Mouse (Mus musculus) MEL (cell line): ENCODE data around the gene Armc7. TPM values are rescaled to one million over a fixed set of nuclear protein-coding genes. Genes with fewer than 3 reads are reported as not detected.

ENCODE experiments used
- DNase-seq: peaks from one replicate; pipeline ENCODE4 v3.0.0; 2011; ENCODE audit warnings: low read depth, low spot score
- H3K27ac ChIP-seq: 2 replicates; pipeline ENCODE4 v1.5.1; 2012; ENCODE audit warnings: low read depth, mild to moderate bottlenecking, control low read depth, low read length, moderate library complexity; ENCODE audit not compliant: control insufficient read depth
- H3K27me3 ChIP-seq, 2 experiments: fragments of 150-350 bp in 1 of 2; sonication (generic) in 1 of 2; 2 replicates each; pipeline ENCODE4 v1.6.1; 2012; ENCODE audit warnings: low read length in 2 of 2, mild to moderate bottlenecking in 2 of 2, improper control_type of control experiment in 1 of 2, moderate library complexity in 1 of 2; ENCODE audit not compliant: insufficient read depth in 2 of 2, control insufficient read depth in 1 of 2
- H3K36me3 ChIP-seq, 2 experiments: 2 replicates each; pipeline ENCODE4 v1.6.1; 2012 to 2014; ENCODE audit warnings: low read length in 2 of 2, improper control_type of control experiment in 1 of 2, inconsistent platforms in 1 of 2, mild to moderate bottlenecking in 1 of 2; ENCODE audit not compliant: insufficient read depth in 2 of 2, control insufficient read depth in 1 of 2
- H3K4me1 ChIP-seq, 2 experiments: fragments of 150-350 bp in 1 of 2; sonication (generic) in 1 of 2; 2 replicates each; pipeline ENCODE4 v1.6.1; 2012; ENCODE audit warnings: low read length in 2 of 2, improper control_type of control experiment in 1 of 2, mild to moderate bottlenecking in 1 of 2; ENCODE audit not compliant: insufficient read depth in 2 of 2, control insufficient read depth in 1 of 2
- H3K4me3 ChIP-seq, 2 experiments: fragments of 150-350 bp in 1 of 2; sonication (generic) in 1 of 2; 2 replicates each; pipeline ENCODE4 v1.5.1; 2012; ENCODE audit warnings: low read depth in 2 of 2, low read length in 2 of 2, mild to moderate bottlenecking in 2 of 2, moderate library complexity in 2 of 2, control low read depth in 1 of 2, improper control_type of control experiment in 1 of 2; ENCODE audit not compliant: control insufficient read depth in 1 of 2, insufficient read depth in 1 of 2
- H3K79me2 ChIP-seq: 2 replicates; pipeline ENCODE4 v1.6.1; 2012; ENCODE audit warnings: mild to moderate bottlenecking, low read length, moderate library complexity; ENCODE audit not compliant: control insufficient read depth, poor library complexity, insufficient read depth
- H3K9ac ChIP-seq: 2 replicates; pipeline ENCODE4 v1.6.1; 2012; ENCODE audit warnings: low read depth, mild to moderate bottlenecking, control low read depth, low read length, moderate library complexity; ENCODE audit not compliant: control insufficient read depth, poor library complexity, severe bottlenecking
- H3K9me3 ChIP-seq: fragments of 150-350 bp; sonication (generic); replicated peaks from 2 replicates; pipeline ENCODE4 v1.6.1; 2012; ENCODE audit warnings: mild to moderate bottlenecking, low read length, improper control_type of control experiment, moderate library complexity; ENCODE audit not compliant: insufficient read depth
- CHD1 ChIP-seq: IDR thresholded peaks from 2 replicates; pipeline ENCODE4 v1.6.1; 2012; ENCODE audit warnings: low read depth, mild to moderate bottlenecking, inconsistent platforms, low read length, improper control_type of control experiment
- CTCF ChIP-seq, 3 experiments: IDR thresholded peaks in 2 of 3; conservative IDR thresholded peaks in 1 of 3; 2 replicates each; pipeline ENCODE4 v1.5.1; 2011 to 2012; ENCODE audit warnings: low read length in 3 of 3, low read depth in 2 of 3, mild to moderate bottlenecking in 2 of 3, improper control_type of control experiment in 1 of 3, inconsistent platforms in 1 of 3, mixed read lengths in 1 of 3, moderate library complexity in 1 of 3; ENCODE audit not compliant: control insufficient read depth in 1 of 3, insufficient read depth in 1 of 3, poor library complexity in 1 of 3, severe bottlenecking in 1 of 3
- JUND ChIP-seq: IDR thresholded peaks from 2 replicates; pipeline ENCODE4 v1.6.1; 2011; ENCODE audit warnings: low read depth, mild to moderate bottlenecking, improper control_type of control experiment, low read length
- MAX ChIP-seq: IDR thresholded peaks from 2 replicates; pipeline ENCODE4 v1.6.1; 2011; ENCODE audit warnings: low read length, improper control_type of control experiment
- POLR2A ChIP-seq, 2 experiments: IDR thresholded peaks; 2 replicates each; pipeline ENCODE4 v1.6.1; 2011 to 2012; ENCODE audit warnings: low read length in 2 of 2, mild to moderate bottlenecking in 2 of 2, control low read depth in 1 of 2, improper control_type of control experiment in 1 of 2, low read depth in 1 of 2, moderate library complexity in 1 of 2; ENCODE audit not compliant: control insufficient read depth in 1 of 2, insufficient read depth in 1 of 2, poor library complexity in 1 of 2
- POLR2AphosphoS2 ChIP-seq: IDR thresholded peaks from 2 replicates; pipeline ENCODE4 v1.6.1; 2011; ENCODE audit warnings: low read length, improper control_type of control experiment
- RCOR1 ChIP-seq: IDR thresholded peaks from 2 replicates; pipeline ENCODE4 v1.6.1; 2012; ENCODE audit warnings: low read depth, mild to moderate bottlenecking, inconsistent platforms, low read length, improper control_type of control experiment
- USF2 ChIP-seq, 2 experiments: IDR thresholded peaks; 2 replicates each; pipeline ENCODE4 v1.6.1; 2011 to 2012; ENCODE audit warnings: improper control_type of control experiment in 2 of 2, low read length in 2 of 2, borderline replicate concordance in 1 of 2, inconsistent platforms in 1 of 2, low read depth in 1 of 2, mild to moderate bottlenecking in 1 of 2; ENCODE audit not compliant: insufficient read depth in 1 of 2
- ZMIZ1 ChIP-seq: IDR thresholded peaks from 2 replicates; pipeline ENCODE4 v1.6.1; 2012; ENCODE audit warnings: low read depth, mild to moderate bottlenecking, inconsistent platforms, low read length, improper control_type of control experiment, moderate library complexity
- ZNF384 ChIP-seq: IDR thresholded peaks from 2 replicates; pipeline ENCODE4 v1.6.1; 2012; ENCODE audit warnings: low read depth, mild to moderate bottlenecking, inconsistent platforms, low read length, improper control_type of control experiment
- polyA plus RNA-seq, 2 experiments: library from polyadenylated mRNA; stranded (reverse) in 1 of 2; unstranded in 1 of 2; fragments of >175 nt in 1 of 2; fragments of >200 nt in 1 of 2; gene quantifications; 2 replicates each; pipeline versions ENCODE4 v1.2.1 to v1.2.4; 2012; ENCODE audit warnings: low replicate concordance in 2 of 2, low read depth in 1 of 2; ENCODE audit not compliant: insufficient read length in 2 of 2, insufficient read depth in 1 of 2, missing spikeins in 1 of 2
- total RNA-seq: library from RNA; depleted of rRNA; stranded (reverse); fragments of 300-350 nt; gene quantifications from 2 replicates; pipeline ENCODE4 v1.2.3, GENCODE M21; 2012

Armc7 gene
- total and polyA plus RNA-seq, 3 experiments, result 9.1 to 13.1 TPM; not detected in 1

GRCm38 (mm10) chr11:115521080-115521479, 45.6 kb downstream of the Armc7 start:
- H3K79me2 ChIP-seq, result no peaks in the 10 kb centered on the region; the same call in 1 of the 2 replicates
- no peak overlapping the region for H3K9ac ChIP-seq
- no peak overlapping the region for H3K27ac ChIP-seq
- H3K4me3 ChIP-seq, result no peak overlapping the region
- no peaks in the 10 kb centered on the region for H3K9me3 ChIP-seq
- H3K4me1 ChIP-seq, result 0 out of 4 replicates have a peak, but pooled peaks cover 0 to 3% of the 10 kb centered on the region in 2 experiments
- no peak for DNase-seq
- TF ChIP-seq USF2 (IDR thresholded peaks at IDR 0.05; ENCODE audit: borderline replicate concordance in 1 of 2, insufficient read depth in 1 of 2, low read depth in 1 of 2, low read length in 2 of 2) (no peak), CTCF (IDR thresholded peaks at IDR 0.05 in 2 of 3, conservative IDR thresholded peaks at IDR 0.05 in 1 of 3; ENCODE audit: control insufficient read depth in 1 of 3, insufficient read depth in 1 of 3, low read depth in 2 of 3, low read length in 3 of 3, poor library complexity in 1 of 3, severe bottlenecking in 1 of 3) (no peak), POLR2A (IDR thresholded peaks at IDR 0.05; ENCODE audit: control insufficient read depth in 1 of 2, insufficient read depth in 1 of 2, low read depth in 1 of 2, low read length in 2 of 2, poor library complexity in 1 of 2) (no peak), POLR2AphosphoS2 (0 out of 2 replicates have a peak, but pooled peaks have one; percentile 21), ZMIZ1 (no peak), CHD1 (no peak)
- H3K36me3 ChIP-seq, result peaks cover 7 to 20% of the 10 kb centered on the region in 2 experiments; a peak in 3 of 4 replicates
- no peaks in the 10 kb centered on the region for H3K27me3 ChIP-seq

- no peak for TF ChIP-seq JUND
- TF ChIP-seq ZMIZ1, result peak; percentile 29
- peak in 1 of 2 experiments; percentile 63; a peak in 3 of 4 replicates for TF ChIP-seq POLR2A (IDR thresholded peaks at IDR 0.05; ENCODE audit: control insufficient read depth in 1 of 2, insufficient read depth in 1 of 2, low read depth in 1 of 2, low read length in 2 of 2, poor library complexity in 1 of 2)
- Histone ChIP-seq H3K9me3 (no peaks in the 10 kb centered on the region), H3K27me3 (no peaks in the 10 kb centered on the region), H3K27ac (no peak overlapping the region), H3K79me2 (no peaks in the 10 kb centered on the region; the same call in none of the 2 replicates), H3K4me1 (0 out of 4 replicates have a peak, but pooled peaks cover 0 to 3% of the 10 kb centered on the region in 2 experiments), H3K4me3 (no peak overlapping the region), H3K9ac (no peak overlapping the region), H3K36me3 (peaks cover 11 to 29% of the 10 kb centered on the region in 2 experiments)
- no peak for DNase-seq
Measured at GRCm38 (mm10) chr11:115522238-115522637, 46.8 kb downstream of the Armc7 start.

GRCm38 (mm10) chr11:115522703-115523102, 47.2 kb downstream of the Armc7 start:
- Histone ChIP-seq H3K9ac (no peak overlapping the region), H3K36me3 (peaks cover 12 to 34% of the 10 kb centered on the region in 2 experiments), H3K9me3 (no peaks in the 10 kb centered on the region), H3K4me3 (no peak overlapping the region), H3K27ac (no peak overlapping the region), H3K4me1 (0 out of 4 replicates have a peak, but pooled peaks cover 0 to 3% of the 10 kb centered on the region in 2 experiments), H3K79me2 (no peaks in the 10 kb centered on the region; the same call in none of the 2 replicates), H3K27me3 (no peaks in the 10 kb centered on the region)
- DNase-seq, result no peak
- TF ChIP-seq CTCF (IDR thresholded peaks at IDR 0.05 in 2 of 3, conservative IDR thresholded peaks at IDR 0.05 in 1 of 3; ENCODE audit: control insufficient read depth in 1 of 3, insufficient read depth in 1 of 3, low read depth in 2 of 3, low read length in 3 of 3, poor library complexity in 1 of 3, severe bottlenecking in 1 of 3), result no peak
- TF ChIP-seq ZNF384, result peak; percentile 62
- no peak for TF ChIP-seq RCOR1
- no peak for TF ChIP-seq MAX
